Mouse (Mus musculus): ENCODE results near the gene Npc2.

DNA sequence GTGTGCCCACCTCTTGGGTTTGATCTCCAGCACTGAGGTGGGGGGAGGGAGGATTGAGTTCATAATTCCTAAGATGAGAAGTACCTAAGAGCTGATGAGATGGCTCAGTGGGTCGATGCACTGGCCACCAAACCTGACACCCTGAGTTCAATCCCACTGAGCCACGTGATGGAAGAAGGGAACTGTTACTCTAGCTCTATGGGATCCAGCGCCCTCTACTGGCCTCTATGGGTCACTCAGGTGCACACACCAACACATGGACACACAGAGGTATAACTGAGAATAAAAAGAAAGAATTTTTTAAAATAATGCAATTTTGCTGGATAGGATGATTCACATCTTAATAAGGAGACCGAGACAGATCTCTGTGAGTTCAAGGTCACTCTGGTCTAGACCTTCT lies 45.5 kb upstream of the Npc2 start:
- TF ChIP-seq CTCF (IDR thresholded peaks at IDR 0.05; ENCODE audit: extremely low read depth, insufficient read length, insufficient replicate concordance, low read depth, low read length) (peak; percentile 28; the same call in 1 of the 2 replicates), POLR2A (IDR thresholded peaks at IDR 0.05; ENCODE audit: low read depth, low read length) (no peak)

Measured in small intestine, adult 2 months (tissue).